Mouse (Mus musculus) neural tube, embryonic 15.5 days (tissue): ENCODE results near the gene Hcrtr1. TPM values are rescaled to one million over a fixed set of nuclear protein-coding genes. Genes with fewer than 3 reads are reported as not detected.

ENCODE experiments used
- ATAC-seq: fragments of 200-750 bp; cut with Nextera tagmentation; 2 replicates; pipeline ENCODE4 v1.8.0; 2017; ENCODE audit warnings: mild to moderate bottlenecking, moderate TSS enrichment, moderate library complexity; ENCODE audit not compliant: low FRiP score
- H3K27ac ChIP-seq: fragments of 300-500 bp; sonication (generic); replicated peaks from 2 replicates; pipeline ENCODE4 v1.5.1; 2015; ENCODE audit warnings: mild to moderate bottlenecking, inconsistent platforms
- H3K27me3 ChIP-seq: fragments of 300-500 bp; sonication (generic); replicated peaks from 2 replicates; pipeline ENCODE4 v1.6.1; 2015; ENCODE audit warnings: inconsistent platforms
- H3K36me3 ChIP-seq: fragments of 300-500 bp; sonication (generic); 2 replicates; pipeline ENCODE4 v1.6.1; 2015; ENCODE audit warnings: inconsistent platforms
- H3K4me1 ChIP-seq: fragments of 300-500 bp; sonication (generic); 2 replicates; pipeline ENCODE4 v1.6.1; 2015; ENCODE audit warnings: inconsistent platforms
- H3K4me2 ChIP-seq: fragments of 300-500 bp; sonication (generic); 2 replicates; pipeline ENCODE4 v1.6.1; 2015; ENCODE audit warnings: inconsistent platforms, mild to moderate bottlenecking, moderate library complexity
- H3K4me3 ChIP-seq: fragments of 300-500 bp; sonication (generic); replicated peaks from 2 replicates; pipeline ENCODE4 v1.5.1; 2015; ENCODE audit warnings: mild to moderate bottlenecking, inconsistent platforms
- H3K9ac ChIP-seq: fragments of 300-500 bp; sonication (generic); replicated peaks from 2 replicates; pipeline ENCODE4 v1.6.1; 2015; ENCODE audit warnings: mild to moderate bottlenecking, inconsistent platforms
- H3K9me3 ChIP-seq: fragments of 300-500 bp; sonication (generic); replicated peaks from 2 replicates; pipeline ENCODE4 v1.6.1; 2016; ENCODE audit warnings: inconsistent platforms
- WGBS: fragments of 180-500 bp; shearing (Covaris S2); methylation state at CpG from one replicate; pipeline ENCODE4 v1.1.7; 2015; ENCODE audit warnings: mixed read lengths; 5-methylcytosine and 5-hydroxymethylcytosine counted together
- polyA plus RNA-seq: library from polyadenylated mRNA; unstranded; fragments of >200 nt; fragmentation: Nextera tagmentation; extraction: Ambion mirVana; gene quantifications from 2 replicates; pipeline ENCODE4 v1.2.1, GENCODE M21; 2015

Hcrtr1 gene
- polyA plus RNA-seq, 1 experiment from 2014 or later: 3.7 TPM

GRCm38 (mm10) chr4:130110091-130110490, 29.1 kb downstream of the Hcrtr1 start:
- ATAC-seq: no peak
- Histone ChIP-seq H3K27ac (no peak overlapping the region), H3K36me3 (no peaks in the 10 kb centered on the region), H3K4me3 (no peak overlapping the region), H3K27me3 (no peaks in the 10 kb centered on the region), H3K9me3 (no peaks in the 10 kb centered on the region), H3K4me2 (no peak overlapping the region), H3K9ac (no peak overlapping the region), H3K4me1 (peaks cover 23% of the 10 kb centered on the region)
- 91% methylated on average over 7 of the region's 7 CpGs for whole genome bisulfite sequencing

GRCm38 (mm10) chr4:130109666-130110065, 29.5 kb downstream of the Hcrtr1 start:
- Histone ChIP-seq H3K9me3 (no peaks in the 10 kb centered on the region), H3K36me3 (no peaks in the 10 kb centered on the region), H3K4me3 (no peak overlapping the region), H3K4me1 (peaks cover 23% of the 10 kb centered on the region), H3K9ac (no peak overlapping the region), H3K4me2 (no peak overlapping the region), H3K27me3 (no peaks in the 10 kb centered on the region), H3K27ac (no peak overlapping the region)
- WGBS: 90% methylated on average over 9 of the region's 9 CpGs
- ATAC-seq: no peak

- WGBS: 93% methylated on average over 3 of the region's 3 CpGs
- Histone ChIP-seq H3K27me3 (no peaks in the 10 kb centered on the region), H3K9ac (no peak overlapping the region), H3K27ac (no peak overlapping the region), H3K4me1 (peaks cover 23% of the 10 kb centered on the region), H3K9me3 (no peaks in the 10 kb centered on the region), H3K36me3 (no peaks in the 10 kb centered on the region), H3K4me3 (no peak overlapping the region), H3K4me2 (no peak overlapping the region; the same call in 1 of the 2 replicates)
- ATAC-seq: no peak
Observed at GRCm38 (mm10) chr4:130108929-130109328, 30.2 kb downstream of the Hcrtr1 start.

- Histone ChIP-seq H3K9ac (peak overlapping the region; percentile 51), H3K36me3 (no peaks in the 10 kb centered on the region), H3K27me3 (no peaks in the 10 kb centered on the region), H3K27ac (peak overlapping the region; percentile 79), H3K4me3 (peak overlapping the region; percentile 78), H3K9me3 (no peaks in the 10 kb centered on the region), H3K4me2 (peak overlapping the region; percentile 72), H3K4me1 (peaks cover 23% of the 10 kb centered on the region)
- peak; percentile 97 for ATAC-seq
- 1% methylated on average over 39 of the region's 39 CpGs for WGBS
Observed at GRCm38 (mm10) chr4:130107444-130108131, 31.6 kb downstream of the Hcrtr1 start.

- WGBS: 11% methylated on average over 14 of the region's 14 CpGs
- no peaks in the 10 kb centered on the region for H3K9me3 ChIP-seq
- ATAC-seq: peak; percentile 77
- no peaks in the 10 kb centered on the region for H3K36me3 ChIP-seq
- H3K4me2 ChIP-seq: peak overlapping the region; percentile 72
- H3K27ac ChIP-seq: peak overlapping the region; percentile 79
- H3K4me1 ChIP-seq: peaks cover 23% of the 10 kb centered on the region
- peak overlapping the region; percentile 41; the same call in 1 of the 2 replicates for H3K9ac ChIP-seq
- no peaks in the 10 kb centered on the region for H3K27me3 ChIP-seq
- H3K4me3 ChIP-seq: peak overlapping the region; percentile 78
Observed at GRCm38 (mm10) chr4:130107065-130107443, 32.1 kb downstream of the Hcrtr1 start.

- WGBS: 86% methylated on average over 4 of the region's 4 CpGs
- no peak overlapping the region for H3K27ac ChIP-seq
- H3K9ac ChIP-seq: no peak overlapping the region
- H3K27me3 ChIP-seq: peaks cover 3% of the 10 kb centered on the region; the same call in 1 of the 2 replicates
- peaks cover 23% of the 10 kb centered on the region for H3K4me1 ChIP-seq
- H3K4me2 ChIP-seq: no peak overlapping the region
- H3K4me3 ChIP-seq: no peak overlapping the region
- no peaks in the 10 kb centered on the region for H3K36me3 ChIP-seq
- ATAC-seq: no peak
- H3K9me3 ChIP-seq: no peaks in the 10 kb centered on the region
Observed at GRCm38 (mm10) chr4:130104584-130104983, 34.6 kb downstream of the Hcrtr1 start.

GRCm38 (mm10) chr4:130103632-130104031, 35.5 kb downstream of the Hcrtr1 start:
- Histone ChIP-seq H3K27ac (no peak overlapping the region), H3K9me3 (no peaks in the 10 kb centered on the region), H3K4me1 (peaks cover 20% of the 10 kb centered on the region), H3K4me3 (no peak overlapping the region), H3K27me3 (peaks cover 4% of the 10 kb centered on the region; the same call in 1 of the 2 replicates), H3K36me3 (no peaks in the 10 kb centered on the region), H3K9ac (no peak overlapping the region), H3K4me2 (no peak overlapping the region)
- WGBS: 83% methylated on average over 12 of the region's 12 CpGs
- no peak for ATAC-seq

GRCm38 (mm10) chr4:130102111-130102651, 37.0 kb downstream of the Hcrtr1 start, which contains the start of gene Pef1:
Pef1 (plus strand) TSS chr4:130102558.
- Histone ChIP-seq H3K9me3 (no peaks in the 10 kb centered on the region), H3K27ac (no peak within 1 kb of the TSS), H3K27me3 (peaks cover 4% of the 10 kb centered on the region; the same call in 1 of the 2 replicates), H3K9ac (no peak within 1 kb of the TSS), H3K36me3 (no peaks in the 10 kb centered on the region), H3K4me1 (peaks cover 11% of the 10 kb centered on the region), H3K4me2 (no peak within 1 kb of the TSS), H3K4me3 (no peak within 1 kb of the TSS)
- ATAC-seq: no peak
- WGBS: 7% methylated on average over 6 of the region's 6 CpGs

- Histone ChIP-seq H3K27ac (no peak overlapping the region), H3K4me3 (no peak overlapping the region), H3K4me2 (no peak overlapping the region), H3K9ac (no peak overlapping the region), H3K9me3 (no peaks in the 10 kb centered on the region), H3K4me1 (peaks cover 6% of the 10 kb centered on the region), H3K27me3 (peaks cover 4% of the 10 kb centered on the region), H3K36me3 (no peaks in the 10 kb centered on the region)
- WGBS: 23% methylated on average over 8 of the region's 8 CpGs
- no peak for ATAC-seq
Observed at GRCm38 (mm10) chr4:130101183-130101582, 38.0 kb downstream of the Hcrtr1 start.

GRCm38 (mm10) chr4:130095137-130095536, 44.0 kb downstream of the Hcrtr1 start:
- no peak for ATAC-seq
- H3K4me2 ChIP-seq: no peak overlapping the region
- H3K36me3 ChIP-seq: no peaks in the 10 kb centered on the region
- no peak overlapping the region for H3K9ac ChIP-seq
- WGBS: 47% methylated on average over 3 of the region's 3 CpGs
- peaks cover 15% of the 10 kb centered on the region for H3K27me3 ChIP-seq
- no peaks in the 10 kb centered on the region for H3K4me1 ChIP-seq
- no peak overlapping the region for H3K27ac ChIP-seq
- H3K4me3 ChIP-seq: no peak overlapping the region
- H3K9me3 ChIP-seq: no peaks in the 10 kb centered on the region

GRCm38 (mm10) chr4:130087293-130087692, 51.9 kb downstream of the Hcrtr1 start:
- H3K4me1 ChIP-seq: peaks cover 6% of the 10 kb centered on the region
- H3K9ac ChIP-seq: no peak overlapping the region
- peak; percentile 60; the same call in 1 of the 2 replicates for ATAC-seq
- peaks cover 22% of the 10 kb centered on the region; the same call in 1 of the 2 replicates for H3K27me3 ChIP-seq
- H3K27ac ChIP-seq: no peak overlapping the region
- WGBS: 14% methylated on average over 7 of the region's 7 CpGs
- H3K4me3 ChIP-seq: no peak overlapping the region
- H3K36me3 ChIP-seq: no peaks in the 10 kb centered on the region
- no peaks in the 10 kb centered on the region for H3K9me3 ChIP-seq
- no peak overlapping the region for H3K4me2 ChIP-seq

- ATAC-seq: no peak
- H3K27me3 ChIP-seq: peaks cover 21% of the 10 kb centered on the region
- H3K9me3 ChIP-seq: no peaks in the 10 kb centered on the region
- no peak overlapping the region for H3K9ac ChIP-seq
- H3K4me1 ChIP-seq: peaks cover 21% of the 10 kb centered on the region
- H3K4me3 ChIP-seq: no peak overlapping the region
- H3K27ac ChIP-seq: no peak overlapping the region
- H3K36me3 ChIP-seq: no peaks in the 10 kb centered on the region
- no peak overlapping the region for H3K4me2 ChIP-seq
- WGBS: 65% methylated on average over 11 of the region's 12 CpGs
Observed at GRCm38 (mm10) chr4:130085246-130085820, 53.8 kb downstream of the Hcrtr1 start.
